Mouse (Mus musculus) liver, embryonic 16.5 days (tissue): Measurements from ENCODE around the gene Cul3. TPM values are rescaled to one million over a fixed set of nuclear protein-coding genes. Genes with fewer than 3 reads are reported as not detected.

ENCODE experiments used
- ATAC-seq: fragments of 200-750 bp; cut with Nextera tagmentation; 2 replicates; pipeline ENCODE4 v1.8.0; 2017; ENCODE audit warnings: low read depth, mild to moderate bottlenecking, moderate number of reproducible peaks, moderate library complexity
- H3K27ac ChIP-seq: fragments of 300-500 bp; sonication (generic); 2 replicates; pipeline ENCODE4 v1.5.1; 2014; ENCODE audit warnings: mild to moderate bottlenecking, low read length
- H3K27me3 ChIP-seq: fragments of 300-500 bp; sonication (generic); 2 replicates; pipeline ENCODE4 v1.6.1; 2014; ENCODE audit warnings: low read depth, low read length, mixed read lengths; ENCODE audit not compliant: control insufficient read depth, insufficient read depth
- H3K36me3 ChIP-seq: fragments of 300-500 bp; sonication (generic); 2 replicates; pipeline ENCODE4 v1.6.1; 2014; ENCODE audit warnings: mild to moderate bottlenecking; ENCODE audit not compliant: control insufficient read depth, insufficient read depth
- H3K4me1 ChIP-seq: fragments of 300-500 bp; sonication (generic); 2 replicates; pipeline ENCODE4 v1.6.1; 2014; ENCODE audit warnings: low read depth, low read length, mixed read lengths; ENCODE audit not compliant: control insufficient read depth
- H3K4me2 ChIP-seq: fragments of 300-500 bp; sonication (generic); 2 replicates; pipeline ENCODE4 v1.6.1; 2014; ENCODE audit warnings: low read depth, low read length, mixed read lengths
- H3K4me3 ChIP-seq: fragments of 300-500 bp; sonication (generic); 2 replicates; pipeline ENCODE4 v1.5.1; 2014; ENCODE audit warnings: low read depth, mild to moderate bottlenecking, low read length
- H3K9ac ChIP-seq: fragments of 300-500 bp; sonication (generic); 2 replicates; pipeline ENCODE4 v1.6.1; 2014; ENCODE audit warnings: low read depth, low read length
- H3K9me3 ChIP-seq: fragments of 300-500 bp; sonication (generic); replicated peaks from 2 replicates; pipeline ENCODE4 v1.6.1; 2016; ENCODE audit warnings: low read length; ENCODE audit not compliant: control insufficient read depth
- WGBS: fragments of 180-500 bp; shearing (Covaris S2); extraction: QIAGEN DNeasy Blood & Tissue Kit; methylation state at CpG from one replicate; pipeline ENCODE4 v1.1.7; 2014; ENCODE audit not compliant: insufficient replicate concordance; 5-methylcytosine and 5-hydroxymethylcytosine counted together
- polyA plus RNA-seq: library from polyadenylated mRNA; unstranded; fragments of >200 nt; fragmentation: Nextera tagmentation; extraction: Ambion mirVana; gene quantifications from 2 replicates; pipeline ENCODE4 v1.2.1, GENCODE M21; 2015

The Cul3 gene
- polyA plus RNA-seq, 1 experiment from 2014 or later: 10.9 TPM

GRCm38 (mm10) chr1:80224839-80225412 is 115.4 kb downstream of the Cul3 start:
- ATAC-seq: no peak
- no peak overlapping the region for H3K4me2 ChIP-seq
- no peaks in the 10 kb centered on the region for H3K9me3 ChIP-seq
- H3K4me3 ChIP-seq: no peak overlapping the region
- H3K27me3 ChIP-seq: no peaks in the 10 kb centered on the region
- no peaks in the 10 kb centered on the region for H3K4me1 ChIP-seq
- H3K27ac ChIP-seq: no peak overlapping the region
- 54% methylated on average over 3 of the region's 3 CpGs for WGBS
- no peak overlapping the region for H3K9ac ChIP-seq
- H3K36me3 ChIP-seq: no peaks in the 10 kb centered on the region

- H3K27ac ChIP-seq: no peak overlapping the region
Measured at GRCm38 (mm10) chr1:80221151-80221550, 119.1 kb downstream of the Cul3 start.

GRCm38 (mm10) chr1:80218268-80218667 is 122.0 kb downstream of the Cul3 start, which contains the start of gene Fam124b:
Fam124b (minus strand) TSS chr1:80218473.
- Histone ChIP-seq H3K9me3 (no peaks in the 10 kb centered on the region), H3K27me3 (no peaks in the 10 kb centered on the region), H3K9ac (no peak within 1 kb of the TSS), H3K27ac (no peak within 1 kb of the TSS), H3K4me2 (no peak within 1 kb of the TSS), H3K4me1 (no peaks in the 10 kb centered on the region), H3K4me3 (no peak within 1 kb of the TSS), H3K36me3 (no peaks in the 10 kb centered on the region)
- ATAC-seq: no peak; the same call in 1 of the 2 replicates
- WGBS: 37% methylated on average over 6 of the region's 6 CpGs

More at GRCm38 (mm10) chr1:80221151-80221550, 119.1 kb downstream of the Cul3 start:
- no peaks in the 10 kb centered on the region for H3K4me1 ChIP-seq
- H3K27me3 ChIP-seq: no peaks in the 10 kb centered on the region
- H3K9ac ChIP-seq: no peak overlapping the region
- H3K9me3 ChIP-seq: no peaks in the 10 kb centered on the region
- no peak for ATAC-seq
- no peaks in the 10 kb centered on the region for H3K36me3 ChIP-seq
- 33% methylated on average over 4 of the region's 4 CpGs for WGBS
- H3K4me2 ChIP-seq: no peak overlapping the region
- no peak overlapping the region for H3K4me3 ChIP-seq

Other genes with a start within 250 kb of the Cul3 start
- 0.02 TPM in 1 of 2 replicates, not detected in the other for gene Fam124b, start 122.0 kb downstream of the Cul3 start, polyA plus RNA-seq
- not detected in 2 replicates for gene Gm45261, start 121.0 kb upstream of the Cul3 start, polyA plus RNA-seq